Mouse (Mus musculus) E14TG2a.4 (cell line): ENCODE data around the gene Ctcf.

Source experiments
- CTCF ChIP-seq: conservative IDR thresholded peaks from 2 replicates; pipeline ENCODE4 v1.5.1; 2014; ENCODE audit warnings: low read length
- POU5F1 ChIP-seq: IDR thresholded peaks from 2 replicates; pipeline ENCODE4 v1.6.1; 2014; ENCODE audit warnings: low read length, borderline replicate concordance

- TF ChIP-seq CTCF (no peak), POU5F1 (no peak)
Measured at GRCm38 (mm10) chr8:105636963-105637510, 669 bp downstream of the Ctcf start, which contains the start of gene Agrp.
